Mouse (Mus musculus): ENCODE data around the gene Castor1. TPM values are rescaled to one million over a fixed set of nuclear protein-coding genes. Genes with fewer than 3 reads are reported as not detected.

Gene Castor1
- polyA plus RNA-seq, 1 experiment from 2014 or later = 1.7 TPM

DNA sequence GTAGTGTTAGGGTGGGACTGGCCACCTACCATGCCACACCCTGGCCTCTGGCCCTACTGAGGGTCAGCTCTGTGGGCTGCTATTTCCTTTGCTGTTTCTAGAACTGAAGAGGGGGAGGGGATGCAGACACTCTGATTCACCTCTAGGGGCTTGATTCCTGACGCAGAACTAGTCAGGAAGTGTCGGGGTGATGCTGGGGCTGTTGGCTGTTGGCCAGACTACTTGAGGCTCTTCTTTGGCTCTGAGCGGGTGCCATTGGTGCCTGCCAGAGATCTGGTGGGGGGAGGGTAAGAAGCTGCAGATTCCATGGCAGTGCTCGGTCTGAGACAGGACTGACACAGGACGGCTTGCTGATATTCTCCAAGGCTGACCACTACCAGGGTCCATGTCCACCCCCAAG is 43.9 kb downstream of the Castor1 start:
- 15% methylated on average over 5 of the region's 5 CpGs for WGBS
- H3K4me1 ChIP-seq = peaks cover 56% of the 10 kb centered on the region
- DNase-seq (ENCODE audit: low spot score) = no peak

DNA sequence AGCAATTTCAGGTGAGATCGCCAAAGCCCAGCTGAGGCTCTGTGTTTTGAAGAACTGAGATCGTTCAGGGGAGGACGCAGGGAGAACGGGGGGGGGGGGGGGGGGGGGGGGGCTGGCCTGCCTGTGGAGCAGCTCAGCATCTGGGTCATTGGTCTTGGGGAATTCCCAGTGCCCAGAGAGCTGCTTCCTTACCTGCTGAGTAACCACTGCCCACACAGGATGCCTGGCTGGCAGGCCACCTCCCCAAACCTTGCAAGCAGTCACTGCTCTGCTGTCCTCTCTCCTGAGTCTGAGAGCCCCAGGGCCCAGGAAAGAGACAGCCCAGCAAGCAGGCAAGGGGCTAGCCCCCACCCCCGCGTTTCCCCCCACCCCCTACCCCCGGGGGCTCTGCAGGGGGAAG is 44.8 kb downstream of the Castor1 start:
- Histone ChIP-seq H3K9me3 (no peaks in the 10 kb centered on the region), H3K27ac (0 out of 2 replicates have a peak overlapping the region, but pooled peaks have one; percentile 56)
- 25% methylated on average over 7 of the region's 7 CpGs for WGBS

More for the DNA sequence above, 43.9 kb downstream of the Castor1 start:
- Histone ChIP-seq H3K9me3 (no peaks in the 10 kb centered on the region), H3K27ac (peak overlapping the region; percentile 59; the same call in 1 of the 2 replicates), H3K27me3 (ENCODE audit: insufficient read depth, poor library complexity, severe bottlenecking) (peaks cover 54% of the 10 kb centered on the region), H3K4me3 (no peak overlapping the region), H3K36me3 (no peaks in the 10 kb centered on the region)

DNA sequence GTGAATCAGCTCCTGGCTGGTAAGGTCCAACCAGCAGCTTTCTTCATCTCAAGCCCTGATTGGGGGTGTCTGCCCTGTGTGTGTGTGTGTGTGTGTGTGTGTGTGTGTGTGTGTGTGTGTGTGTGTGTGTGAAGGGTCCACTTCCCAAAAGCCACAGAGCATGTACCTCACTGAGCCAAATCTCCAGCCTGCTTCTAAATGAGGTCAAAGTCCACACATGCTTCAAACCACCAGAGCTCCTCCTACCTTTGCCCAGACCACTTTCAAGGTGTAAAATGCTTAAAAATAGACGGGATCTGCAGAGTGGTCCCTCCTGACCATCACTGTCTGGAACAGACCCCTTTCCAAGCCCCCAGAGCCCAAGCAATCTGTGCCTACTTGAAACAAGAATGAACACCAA is 45.3 kb downstream of the Castor1 start:
- 43% methylated on average over 1 of the region's 1 CpGs for WGBS
- no peaks in the 10 kb centered on the region for H3K9me3 ChIP-seq
- H3K4me1 ChIP-seq = peaks cover 63% of the 10 kb centered on the region
- no peak for DNase-seq (ENCODE audit: low spot score)
- H3K36me3 ChIP-seq = no peaks in the 10 kb centered on the region
- H3K27me3 ChIP-seq (ENCODE audit: insufficient read depth, poor library complexity, severe bottlenecking) = peaks cover 68% of the 10 kb centered on the region
- H3K27ac ChIP-seq = 0 out of 2 replicates have a peak overlapping the region, but pooled peaks have one; percentile 56
- no peak overlapping the region for H3K4me3 ChIP-seq

More for the DNA sequence above, 44.8 kb downstream of the Castor1 start:
- H3K27me3 ChIP-seq (ENCODE audit: insufficient read depth, poor library complexity, severe bottlenecking) = peaks cover 63% of the 10 kb centered on the region
- no peaks in the 10 kb centered on the region for H3K36me3 ChIP-seq
- H3K4me3 ChIP-seq = no peak overlapping the region
- peaks cover 63% of the 10 kb centered on the region for H3K4me1 ChIP-seq
- DNase-seq (ENCODE audit: low spot score) = no peak

DNA sequence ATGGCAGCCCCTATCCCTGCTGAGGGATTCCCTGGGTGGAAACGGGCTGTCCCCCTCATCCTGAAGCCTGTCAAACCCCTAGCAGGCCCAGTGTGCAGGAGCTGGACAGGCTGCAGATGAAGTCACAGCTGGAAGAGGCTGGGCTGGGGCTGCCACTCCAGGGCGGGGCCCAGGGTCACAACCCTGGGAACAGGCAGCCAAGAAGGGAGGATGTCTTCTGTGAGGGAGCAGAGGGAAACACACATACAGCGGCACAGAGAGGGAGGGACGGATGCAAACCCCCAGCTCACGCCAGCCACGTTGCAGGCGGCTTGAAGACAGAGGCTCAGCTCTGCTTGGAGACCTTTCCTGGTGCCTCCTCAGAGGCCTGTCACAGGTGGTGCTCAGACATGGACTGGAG is 46.0 kb downstream of the Castor1 start:
- no peak for DNase-seq (ENCODE audit: low spot score)
- Histone ChIP-seq H3K27me3 (ENCODE audit: insufficient read depth, poor library complexity, severe bottlenecking) (peaks cover 75% of the 10 kb centered on the region), H3K36me3 (no peaks in the 10 kb centered on the region), H3K4me3 (no peak overlapping the region), H3K4me1 (peaks cover 59% of the 10 kb centered on the region), H3K9me3 (no peaks in the 10 kb centered on the region), H3K27ac (no peak overlapping the region)
- 69% methylated on average over 7 of the region's 7 CpGs for WGBS

- Histone ChIP-seq H3K27ac (peak overlapping the region; percentile 74), H3K4me3 (peak overlapping the region; percentile 63), H3K27me3 (ENCODE audit: insufficient read depth, poor library complexity, severe bottlenecking) (peaks cover 88% of the 10 kb centered on the region), H3K36me3 (no peaks in the 10 kb centered on the region), H3K9me3 (no peaks in the 10 kb centered on the region), H3K4me1 (peaks cover 54% of the 10 kb centered on the region)
- DNase-seq (ENCODE audit: low spot score) = no peak
- WGBS = under 1% methylated on average over 61 of the region's 61 CpGs
These were observed 48.5 kb downstream of the Castor1 start for GRCm38 (mm10) chr11:4266271-4267201.

GRCm38 (mm10) chr11:4267202-4267578 is 49.2 kb downstream of the Castor1 start:
- 4% methylated on average over 13 of the region's 13 CpGs for WGBS
- H3K9me3 ChIP-seq = no peaks in the 10 kb centered on the region
- peak overlapping the region; percentile 63 for H3K4me3 ChIP-seq
- DNase-seq (ENCODE audit: low spot score) = no peak
- no peaks in the 10 kb centered on the region for H3K36me3 ChIP-seq
- no peak overlapping the region for H3K27ac ChIP-seq
- peaks cover 50% of the 10 kb centered on the region for H3K4me1 ChIP-seq
- H3K27me3 ChIP-seq (ENCODE audit: insufficient read depth, poor library complexity, severe bottlenecking) = peaks cover 94% of the 10 kb centered on the region

DNA sequence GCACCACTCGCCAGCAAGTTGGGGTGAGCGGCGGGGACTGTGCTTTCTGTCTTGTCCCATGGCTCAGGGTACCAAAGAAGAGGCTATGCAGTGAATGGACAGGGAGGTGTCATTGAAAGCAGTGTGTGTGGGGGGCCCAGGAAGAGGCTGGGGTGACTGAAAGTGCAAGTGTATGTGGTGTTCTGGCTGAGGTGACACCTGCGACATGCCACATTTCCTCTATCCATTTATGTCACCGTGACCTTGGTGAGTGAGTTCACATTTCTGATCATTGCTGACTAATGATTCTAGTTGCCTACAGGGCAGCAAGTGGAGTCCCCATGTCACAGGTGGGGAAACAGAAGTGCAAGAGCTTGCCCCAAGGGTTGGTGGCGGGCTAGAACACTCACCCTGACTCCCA is 50.5 kb downstream of the Castor1 start:
- H3K27ac ChIP-seq = no peak overlapping the region
- 80% methylated on average over 6 of the region's 6 CpGs for WGBS
- H3K4me3 ChIP-seq = no peak overlapping the region
- no peaks in the 10 kb centered on the region for H3K36me3 ChIP-seq
- H3K9me3 ChIP-seq = no peaks in the 10 kb centered on the region
- DNase-seq (ENCODE audit: low spot score) = no peak
- peaks cover 37% of the 10 kb centered on the region for H3K4me1 ChIP-seq
- peaks cover 95% of the 10 kb centered on the region for H3K27me3 ChIP-seq (ENCODE audit: insufficient read depth, poor library complexity, severe bottlenecking)

GRCm38 (mm10) chr11:4270744-4271459 is 52.9 kb downstream of the Castor1 start:
- Histone ChIP-seq H3K9me3 (no peaks in the 10 kb centered on the region), H3K27me3 (ENCODE audit: insufficient read depth, poor library complexity, severe bottlenecking) (peaks cover 81% of the 10 kb centered on the region), H3K36me3 (no peaks in the 10 kb centered on the region), H3K4me1 (peaks cover 24% of the 10 kb centered on the region), H3K4me3 (no peak overlapping the region), H3K27ac (peak overlapping the region; percentile 57)
- WGBS = 31% methylated on average over 20 of the region's 20 CpGs
- no peak for DNase-seq (ENCODE audit: low spot score)

- Histone ChIP-seq H3K27ac (no peak overlapping the region), H3K36me3 (no peaks in the 10 kb centered on the region), H3K27me3 (ENCODE audit: insufficient read depth, poor library complexity, severe bottlenecking) (peaks cover 75% of the 10 kb centered on the region), H3K4me1 (peaks cover 28% of the 10 kb centered on the region), H3K4me3 (no peak overlapping the region), H3K9me3 (no peaks in the 10 kb centered on the region)
- WGBS = 64% methylated on average over 11 of the region's 11 CpGs
- DNase-seq (ENCODE audit: low spot score) = no peak
These were observed 53.5 kb downstream of the Castor1 start for GRCm38 (mm10) chr11:4271544-4271943.

Other genes with a start within 250 kb of the Castor1 start
- gene 4930556J24Rik, start 241.4 kb upstream of the Castor1 start, polyA plus RNA-seq (2016; fragmentation: Nextera tagmentation; extraction: Ambion mirVana) = 0.15 TPM in 1 of 2 replicates, not detected in the other
- gene Gal3st1, start 234.6 kb upstream of the Castor1 start, polyA plus RNA-seq (2016; fragmentation: Nextera tagmentation; extraction: Ambion mirVana) = 0.32 and 0.73 TPM in 2 replicates
- 0.07 and 0.50 TPM in 2 replicates for gene Sec14l4, start 186.8 kb upstream of the Castor1 start, polyA plus RNA-seq (2016; fragmentation: Nextera tagmentation; extraction: Ambion mirVana)
- gene Sec14l3, start 153.4 kb upstream of the Castor1 start, polyA plus RNA-seq (2016; fragmentation: Nextera tagmentation; extraction: Ambion mirVana) = not detected in 2 replicates
- 25.7 and 26.0 TPM in 2 replicates for gene Mtfp1, start 122.8 kb upstream of the Castor1 start, polyA plus RNA-seq (2016; fragmentation: Nextera tagmentation; extraction: Ambion mirVana)
- 0.94 and 2.1 TPM in 2 replicates for gene Sec14l2, start 94.8 kb upstream of the Castor1 start, polyA plus RNA-seq (2016; fragmentation: Nextera tagmentation; extraction: Ambion mirVana)
- 16.4 and 17.1 TPM in 2 replicates for gene Rnf215, start 83.0 kb upstream of the Castor1 start, polyA plus RNA-seq (2016; fragmentation: Nextera tagmentation; extraction: Ambion mirVana)
- gene Ccdc157, start 57.9 kb upstream of the Castor1 start, polyA plus RNA-seq (2016; fragmentation: Nextera tagmentation; extraction: Ambion mirVana) = 3.8 and 4.2 TPM in 2 replicates
- gene Sf3a1, start 57.9 kb upstream of the Castor1 start, polyA plus RNA-seq (2016; fragmentation: Nextera tagmentation; extraction: Ambion mirVana) = 52.7 and 68.6 TPM in 2 replicates
- 18.7 and 22.0 TPM in 2 replicates for gene Tbc1d10a, start 31.4 kb upstream of the Castor1 start, polyA plus RNA-seq (2016; fragmentation: Nextera tagmentation; extraction: Ambion mirVana)
- 0.05 and 0.06 TPM in 2 replicates for gene Osm, start 18.2 kb downstream of the Castor1 start, polyA plus RNA-seq (2016; fragmentation: Nextera tagmentation; extraction: Ambion mirVana)
- gene Lif, start 39.3 kb downstream of the Castor1 start, polyA plus RNA-seq (2016; fragmentation: Nextera tagmentation; extraction: Ambion mirVana) = 0.11 and 0.21 TPM in 2 replicates
- gene Hormad2, start 222.9 kb downstream of the Castor1 start, polyA plus RNA-seq (2016; fragmentation: Nextera tagmentation; extraction: Ambion mirVana) = 0.99 and 1.1 TPM in 2 replicates

Measured in heart, embryonic 10.5 days (tissue).